Mouse (Mus musculus) embryonic facial prominence, embryonic 11.5 days (tissue): ENCODE measurements around the gene Gmip. TPM values are rescaled to one million over a fixed set of nuclear protein-coding genes. Genes with fewer than 3 reads are reported as not detected.

Source experiments
- ATAC-seq: fragments of 200-750 bp; cut with Nextera tagmentation; replicated peaks from 2 replicates; pipeline ENCODE4 v1.8.0; 2017; ENCODE audit warnings: low read depth; ENCODE audit not compliant: insufficient number of reproducible peaks, low FRiP score, low TSS enrichment
- DNase-seq: peaks from one replicate; pipeline ENCODE4 v3.0.0-alpha.2; 2015; ENCODE audit warnings: low spot score
- H3K27ac ChIP-seq: fragments of 300-500 bp; sonication (generic); replicated peaks from 2 replicates; pipeline ENCODE4 v1.5.1; 2014; ENCODE audit warnings: mild to moderate bottlenecking, low read depth, low read length, control low read depth
- H3K27me3 ChIP-seq: fragments of 300-500 bp; sonication (generic); 2 replicates; pipeline ENCODE4 v1.6.1; 2014; ENCODE audit warnings: mild to moderate bottlenecking, low read length, moderate library complexity, mixed read lengths; ENCODE audit not compliant: control insufficient read depth, insufficient read depth
- H3K36me3 ChIP-seq: fragments of 300-500 bp; sonication (generic); replicated peaks from 2 replicates; pipeline ENCODE4 v1.6.1; 2014; ENCODE audit warnings: low read depth, mild to moderate bottlenecking, low read length, moderate library complexity, mixed read lengths; ENCODE audit not compliant: control insufficient read depth, insufficient read depth
- H3K4me1 ChIP-seq: fragments of 300-500 bp; sonication (generic); 2 replicates; pipeline ENCODE4 v1.6.1; 2014; ENCODE audit warnings: low read length, mixed read lengths; ENCODE audit not compliant: control insufficient read depth, insufficient read depth
- H3K4me2 ChIP-seq: fragments of 300-500 bp; sonication (generic); 2 replicates; pipeline ENCODE4 v1.6.1; 2014; ENCODE audit warnings: low read depth, mild to moderate bottlenecking, control low read depth, low read length, moderate library complexity
- H3K4me3 ChIP-seq: fragments of 300-500 bp; sonication (generic); 2 replicates; pipeline ENCODE4 v1.5.1; 2014; ENCODE audit warnings: low read depth, low read length, control low read depth
- H3K9ac ChIP-seq: fragments of 300-500 bp; sonication (generic); replicated peaks from 2 replicates; pipeline ENCODE4 v1.6.1; 2014; ENCODE audit warnings: mild to moderate bottlenecking, control low read depth, low read length
- H3K9me3 ChIP-seq: fragments of 300-500 bp; sonication (generic); replicated peaks from 2 replicates; pipeline ENCODE4 v1.6.1; 2016; ENCODE audit warnings: mild to moderate bottlenecking, low read length, inconsistent platforms, mixed read lengths; ENCODE audit not compliant: control insufficient read depth
- WGBS: fragments of 180-500 bp; shearing (Covaris S2); extraction: QIAGEN DNeasy Blood & Tissue Kit; methylation state at CpG from one replicate; pipeline ENCODE4 v1.1.7; 2014; 5-methylcytosine and 5-hydroxymethylcytosine counted together
- polyA plus RNA-seq: library from polyadenylated mRNA; unstranded; fragments of >200 nt; fragmentation: Nextera tagmentation; extraction: Ambion mirVana; gene quantifications from 2 replicates; pipeline ENCODE4 v1.2.1, GENCODE M21; 2014

Gene Gmip
- polyA plus RNA-seq, 1 experiment from 2014 or later, result 4.4 TPM

DNA sequence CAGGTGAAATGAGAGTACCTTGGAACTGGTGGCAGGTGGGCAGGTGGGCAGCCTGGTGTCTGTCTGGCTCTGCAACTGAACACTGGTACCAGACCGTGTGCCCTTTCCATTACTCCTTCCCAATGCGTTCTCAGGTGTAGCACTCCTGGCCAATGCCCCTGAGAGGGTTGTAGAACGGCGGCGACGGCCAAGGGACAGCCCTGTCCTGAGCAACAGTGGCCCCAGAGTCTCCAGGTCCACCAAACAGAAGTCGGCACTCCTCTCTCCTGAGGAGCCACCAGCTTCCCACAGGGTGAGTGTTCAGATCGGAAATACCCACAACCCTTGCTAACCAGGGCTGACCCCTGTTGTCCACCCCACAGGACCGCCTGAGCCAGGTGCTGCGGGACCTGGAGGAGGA lies 3.4 kb upstream of the Gmip start:
- Histone ChIP-seq H3K9ac (no peak overlapping the region), H3K4me3 (no peak overlapping the region), H3K4me2 (no peak overlapping the region), H3K9me3 (no peaks in the 10 kb centered on the region), H3K36me3 (peaks cover 23% of the 10 kb centered on the region), H3K27ac (no peak overlapping the region), H3K27me3 (no peaks in the 10 kb centered on the region), H3K4me1 (peaks cover 2% of the 10 kb centered on the region; the same call in 1 of the 2 replicates)
- ATAC-seq (no peak), DNase-seq (no peak)
- WGBS, result 90% methylated on average over 10 of the region's 10 CpGs

- 93% methylated on average over 9 of the region's 9 CpGs for WGBS
- Histone ChIP-seq H3K4me1 (peaks cover 2% of the 10 kb centered on the region; the same call in 1 of the 2 replicates), H3K27ac (no peak overlapping the region), H3K27me3 (no peaks in the 10 kb centered on the region), H3K9me3 (no peaks in the 10 kb centered on the region), H3K36me3 (peaks cover 20% of the 10 kb centered on the region), H3K4me3 (no peak overlapping the region), H3K9ac (no peak overlapping the region), H3K4me2 (no peak overlapping the region)
- DNase-seq (no peak), ATAC-seq (no peak)
Measured at GRCm38 (mm10) chr8:69805491-69805890, 3.0 kb upstream of the Gmip start.

DNA sequence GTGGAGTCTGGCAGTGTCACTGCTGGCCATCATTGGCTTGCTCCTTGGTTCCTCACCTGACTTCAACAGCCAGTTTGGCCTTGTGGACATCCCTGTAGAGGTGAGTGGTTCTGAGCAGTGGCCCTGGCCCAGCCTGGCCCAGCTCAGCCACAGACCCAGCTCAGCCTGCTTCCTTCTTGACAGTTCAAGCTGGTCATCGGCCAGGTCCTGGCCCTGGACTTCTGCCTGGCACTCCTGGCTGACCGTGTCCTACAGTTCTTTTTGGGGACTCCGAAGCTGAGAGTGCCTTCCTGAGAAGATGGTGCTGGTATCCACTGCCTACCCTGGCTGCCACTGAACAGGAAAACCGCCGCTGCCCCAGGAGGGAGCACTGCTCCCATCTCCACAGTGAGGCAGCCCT lies 1.2 kb upstream of the Gmip start:
- Histone ChIP-seq H3K36me3 (peaks cover 16% of the 10 kb centered on the region), H3K9me3 (no peaks in the 10 kb centered on the region), H3K4me3 (no peak overlapping the region), H3K4me2 (no peak overlapping the region), H3K27ac (no peak overlapping the region), H3K4me1 (peaks cover 2% of the 10 kb centered on the region; the same call in 1 of the 2 replicates), H3K9ac (no peak overlapping the region), H3K27me3 (no peaks in the 10 kb centered on the region)
- DNase-seq (no peak), ATAC-seq (no peak)
- WGBS, result 91% methylated on average over 5 of the region's 5 CpGs

DNA sequence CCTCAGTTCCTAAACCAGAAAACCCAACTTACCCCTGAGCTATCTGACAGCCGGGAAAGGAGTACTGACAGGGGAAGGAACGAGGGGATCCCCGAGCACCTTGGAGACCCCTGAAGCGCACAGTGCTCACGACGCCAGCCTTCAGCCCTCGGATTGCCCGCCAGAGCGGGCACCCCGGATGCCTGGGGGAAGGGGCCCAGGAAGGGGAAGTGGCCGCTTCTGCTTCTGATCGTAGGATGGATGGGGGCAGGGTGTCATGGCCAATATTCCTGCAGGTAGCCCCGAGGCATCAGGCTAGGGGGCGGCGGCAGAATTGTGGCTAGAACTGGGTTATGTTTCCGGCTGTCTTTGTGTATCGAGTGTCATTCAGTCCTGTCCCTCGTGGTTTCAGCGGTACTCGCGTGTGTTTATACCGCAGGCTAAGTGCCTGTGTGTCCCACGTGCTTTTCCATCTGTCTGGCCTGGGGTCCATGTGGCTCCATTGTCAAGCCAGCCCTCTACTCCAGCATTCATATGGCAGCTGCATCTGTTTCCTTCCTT lies 455 bp downstream of the Gmip start:
- no peaks in the 10 kb centered on the region for H3K27me3 ChIP-seq
- 2% methylated on average over 23 of the region's 23 CpGs for WGBS
- H3K4me1 ChIP-seq, result peaks cover 2% of the 10 kb centered on the region; the same call in 1 of the 2 replicates
- H3K4me3 ChIP-seq, result peak overlapping the region; percentile 43
- H3K9me3 ChIP-seq, result no peaks in the 10 kb centered on the region
- peak overlapping the region; percentile 86 for H3K4me2 ChIP-seq
- peak overlapping the region; percentile 59 for H3K9ac ChIP-seq
- H3K36me3 ChIP-seq, result peaks cover 7% of the 10 kb centered on the region
- ATAC-seq, result peak; percentile 46
- peak; percentile 39 for DNase-seq
- H3K27ac ChIP-seq, result no peak overlapping the region

- H3K4me3 ChIP-seq, result no peak overlapping the region
- no peak overlapping the region for H3K27ac ChIP-seq
- H3K4me1 ChIP-seq, result peaks cover 2% of the 10 kb centered on the region; the same call in 1 of the 2 replicates
- 62% methylated on average over 3 of the region's 3 CpGs for WGBS
- no peak for DNase-seq
- no peaks in the 10 kb centered on the region for H3K27me3 ChIP-seq
- H3K9ac ChIP-seq, result no peak overlapping the region
- H3K9me3 ChIP-seq, result no peaks in the 10 kb centered on the region
- ATAC-seq, result no peak
- peaks cover 5% of the 10 kb centered on the region for H3K36me3 ChIP-seq
- H3K4me2 ChIP-seq, result no peak overlapping the region
Measured at GRCm38 (mm10) chr8:69809820-69810219, 1.3 kb downstream of the Gmip start.

GRCm38 (mm10) chr8:69814881-69815280 lies 6.4 kb downstream of the Gmip start:
- Histone ChIP-seq H3K27ac (no peak overlapping the region), H3K4me1 (no peaks in the 10 kb centered on the region), H3K9me3 (no peaks in the 10 kb centered on the region), H3K4me3 (no peak overlapping the region), H3K9ac (no peak overlapping the region), H3K27me3 (no peaks in the 10 kb centered on the region), H3K36me3 (no peaks in the 10 kb centered on the region), H3K4me2 (no peak overlapping the region)
- ATAC-seq (no peak), DNase-seq (no peak)
- 81% methylated on average over 2 of the region's 2 CpGs for WGBS

DNA sequence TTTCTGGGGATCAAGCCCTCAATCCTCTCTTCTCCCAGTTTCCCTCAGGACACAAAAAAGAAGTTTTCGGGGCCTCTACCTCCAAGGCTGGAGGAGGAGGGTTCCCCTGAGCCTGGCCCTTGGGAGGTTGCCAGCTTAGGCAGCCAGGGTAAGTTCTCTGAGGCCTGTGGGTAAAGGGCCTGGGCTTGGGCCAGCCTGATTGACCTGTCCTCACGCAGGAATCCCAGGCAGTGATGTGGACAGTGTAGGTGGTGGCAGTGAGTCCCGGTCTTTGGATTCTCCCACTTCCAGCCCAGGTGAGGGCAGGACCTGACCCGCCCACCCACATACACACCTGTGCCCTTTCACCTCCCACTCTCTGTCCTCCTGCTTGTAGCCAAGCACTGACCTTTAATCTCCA lies 6.9 kb downstream of the Gmip start:
- no peak for ATAC-seq
- WGBS, result 86% methylated on average over 4 of the region's 4 CpGs
- Histone ChIP-seq H3K4me2 (no peak overlapping the region), H3K4me3 (no peak overlapping the region), H3K27ac (no peak overlapping the region), H3K27me3 (no peaks in the 10 kb centered on the region), H3K36me3 (no peaks in the 10 kb centered on the region), H3K9me3 (no peaks in the 10 kb centered on the region), H3K9ac (no peak overlapping the region), H3K4me1 (no peaks in the 10 kb centered on the region)
- DNase-seq, result no peak

- Histone ChIP-seq H3K9me3 (no peaks in the 10 kb centered on the region), H3K4me2 (no peak overlapping the region), H3K4me1 (no peaks in the 10 kb centered on the region; the same call in 1 of the 2 replicates), H3K27me3 (no peaks in the 10 kb centered on the region), H3K9ac (no peak overlapping the region), H3K36me3 (no peaks in the 10 kb centered on the region), H3K27ac (no peak overlapping the region), H3K4me3 (no peak overlapping the region)
- no peak for DNase-seq
- ATAC-seq, result no peak
- WGBS, result 73% methylated on average over 9 of the region's 9 CpGs
Measured at GRCm38 (mm10) chr8:69820466-69820865, 12.0 kb downstream of the Gmip start.
